Mouse (Mus musculus): ENCODE results near the gene Cd5.

Cd5 gene

DNA sequence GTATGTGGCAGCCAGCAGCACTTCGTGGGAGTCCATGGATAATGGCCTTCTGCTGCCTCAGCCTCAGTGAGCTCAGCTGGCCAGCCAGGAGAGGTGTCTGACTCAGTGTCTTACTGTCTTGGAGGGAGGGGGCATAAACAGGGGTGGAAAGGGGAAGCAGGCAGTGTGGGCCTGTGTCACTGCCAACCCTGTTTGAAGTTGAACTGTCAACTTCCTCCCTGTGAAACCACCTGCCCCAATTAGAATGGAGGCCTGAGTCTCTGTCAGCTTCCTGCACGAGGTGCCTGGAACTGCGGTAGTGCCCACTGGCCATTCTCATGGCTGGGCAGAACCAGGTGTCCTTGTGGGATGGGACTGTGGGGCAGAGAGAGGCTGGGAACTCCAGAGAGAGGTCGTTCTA is at the start of gene Cd5:
TSS of gene Cd5 (minus strand) at position 192 of the 400 bp plus-strand sequence.
- DNase-seq (ENCODE audit: low read depth, low spot score) = no peak

GRCm38 (mm10) chr19:10788242-10788641 is 49.4 kb upstream of the Cd5 start:
- DNase-seq (ENCODE audit: low read depth, low spot score) = no peak

DNA sequence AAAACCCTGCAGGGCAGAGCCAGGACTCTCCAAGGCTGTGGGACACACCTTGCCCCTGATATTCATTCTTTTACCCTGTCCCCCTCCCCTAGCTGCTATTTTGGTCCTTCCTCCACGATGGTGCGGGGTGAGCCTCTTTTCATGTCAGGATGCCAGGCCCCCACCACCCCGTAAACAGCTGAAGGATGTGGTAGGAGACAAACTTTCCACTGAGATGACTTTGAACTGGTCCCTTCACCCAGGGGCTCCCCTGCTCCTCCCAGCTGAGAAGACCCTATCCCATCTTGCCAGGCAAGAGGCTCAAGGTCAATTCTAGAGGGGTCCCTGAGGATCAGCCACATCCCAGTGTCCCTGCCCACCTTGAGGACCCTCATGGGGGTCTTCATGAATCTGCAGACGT is 48.6 kb upstream of the Cd5 start:
- DNase-seq (ENCODE audit: low read depth, low spot score) = no peak

DNA sequence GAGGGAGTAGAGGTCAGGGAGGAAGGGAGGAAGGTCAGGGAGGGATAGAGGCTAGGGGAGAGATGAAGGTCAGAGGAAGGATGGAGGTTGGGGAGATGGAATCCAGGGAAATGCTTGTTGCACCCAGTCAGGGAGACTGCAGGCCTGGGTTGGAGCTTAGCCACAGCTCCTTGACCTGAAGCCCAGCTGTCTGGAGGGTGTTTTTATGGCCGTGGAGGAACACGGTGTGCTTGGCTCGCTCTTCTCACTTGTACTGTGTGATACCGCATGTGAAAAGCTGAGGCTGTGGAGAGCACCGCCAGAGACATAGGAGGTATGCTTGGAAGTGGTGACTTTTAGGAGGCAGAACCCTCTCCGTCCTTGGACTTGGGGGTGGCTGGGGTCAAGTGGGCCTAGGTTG is 48.0 kb upstream of the Cd5 start:
- DNase-seq (ENCODE audit: low read depth, low spot score) = no peak

GRCm38 (mm10) chr19:10784796-10785459 is 46.1 kb upstream of the Cd5 start:
- DNase-seq (ENCODE audit: low read depth, low spot score) = no peak

- peak; percentile 12 for DNase-seq (ENCODE audit: low read depth, low spot score)
Measured at GRCm38 (mm10) chr19:10784061-10784460, 45.3 kb upstream of the Cd5 start.

DNA sequence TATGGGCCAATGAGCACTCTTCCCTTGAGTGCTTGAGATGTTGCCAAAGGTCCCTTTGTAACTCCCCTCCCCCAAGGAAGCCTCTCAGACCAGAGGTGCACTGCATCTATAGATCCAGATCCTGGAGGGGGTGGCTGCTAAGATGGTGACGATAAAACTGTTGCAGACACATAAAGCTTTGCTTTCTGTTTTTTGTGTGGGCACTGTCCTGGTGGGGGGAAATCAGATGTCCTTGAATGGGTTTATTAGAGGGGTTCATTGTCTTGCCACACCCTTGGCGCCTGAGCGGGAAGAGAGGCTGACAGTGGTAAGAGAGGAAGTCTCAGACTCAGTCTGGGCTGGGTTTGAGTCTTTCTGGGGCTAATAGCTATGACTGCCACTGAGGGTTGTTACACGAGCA is 44.4 kb upstream of the Cd5 start:
- no peak for DNase-seq (ENCODE audit: low read depth, low spot score)

DNA sequence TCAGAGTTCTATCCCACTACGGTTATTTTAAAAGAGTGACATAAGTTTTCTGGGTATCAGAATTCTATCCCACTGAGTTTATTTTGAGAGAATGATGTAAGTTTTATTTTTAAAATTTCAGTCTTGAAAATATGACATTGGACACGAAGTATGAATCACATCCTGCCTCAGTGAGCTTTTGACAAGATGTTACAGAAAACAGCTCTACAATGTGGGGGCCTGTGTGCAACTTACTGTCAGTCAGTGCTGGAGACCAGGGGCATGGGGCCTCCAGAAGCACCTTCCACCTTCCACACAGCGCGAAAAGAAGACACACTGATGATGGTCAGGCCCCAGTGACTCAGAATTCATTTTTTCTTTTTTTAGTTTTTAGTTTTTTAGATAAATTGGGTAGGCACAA is 42.8 kb upstream of the Cd5 start:
- DNase-seq (ENCODE audit: low read depth, low spot score) = no peak

DNA sequence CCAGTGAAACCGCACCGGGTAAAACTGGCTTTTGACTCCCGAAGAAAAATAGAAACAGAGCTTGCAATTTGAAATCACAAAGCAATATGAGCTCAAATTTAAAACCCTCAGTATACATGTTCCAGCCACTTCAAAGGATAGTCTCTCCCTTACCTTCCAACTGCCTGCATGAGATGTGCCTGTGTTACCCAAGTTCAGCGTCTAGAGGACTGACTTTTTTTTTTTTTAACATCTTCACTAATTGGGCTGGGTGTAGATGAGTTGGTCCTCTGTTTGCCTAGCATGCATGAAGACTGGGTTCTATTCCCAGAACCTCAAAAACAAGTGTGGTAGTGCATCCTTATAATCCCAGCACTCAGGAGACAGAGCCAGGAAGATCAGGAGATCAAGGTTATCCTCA is 38.1 kb upstream of the Cd5 start:
- DNase-seq (ENCODE audit: low read depth, low spot score) = no peak

DNA sequence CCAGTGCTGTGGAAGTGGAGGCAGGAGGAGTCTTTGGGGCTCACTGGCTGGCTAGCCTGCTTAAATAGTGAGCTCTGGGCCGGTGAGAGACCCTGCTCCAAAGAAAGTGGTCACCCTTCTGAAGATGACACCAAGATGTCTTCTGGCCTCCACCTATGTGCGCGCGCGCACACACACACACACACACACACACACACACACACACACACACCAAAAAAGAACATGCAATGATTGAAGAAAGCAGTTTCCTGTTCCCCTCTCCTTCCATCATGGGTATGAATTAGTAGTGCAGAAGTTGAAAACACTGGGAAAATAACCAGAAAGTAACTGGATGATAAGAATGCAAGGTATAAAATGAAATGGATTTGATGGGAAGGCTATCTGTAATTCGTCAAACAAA is 35.3 kb upstream of the Cd5 start:
- DNase-seq (ENCODE audit: low read depth, low spot score) = no peak

DNA sequence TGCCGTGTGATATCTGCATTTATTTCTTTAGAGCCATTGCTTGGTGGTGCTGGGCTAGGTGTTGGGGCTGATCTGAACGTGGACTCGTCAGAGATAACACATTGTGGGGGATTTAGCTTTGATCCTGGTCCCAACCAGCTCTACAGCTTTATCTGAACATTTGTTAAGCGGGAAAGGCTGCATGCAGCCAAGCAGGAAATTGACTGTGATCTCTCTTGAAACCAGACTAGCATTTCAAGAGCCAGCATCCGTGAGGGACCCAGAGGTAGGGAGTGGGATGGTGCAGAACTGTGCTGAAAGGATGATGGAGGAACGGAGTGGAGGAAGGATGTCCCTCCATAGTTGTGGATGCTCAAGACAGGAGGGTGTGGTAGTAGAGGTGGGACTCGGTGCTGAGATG is 34.6 kb upstream of the Cd5 start:
- DNase-seq (ENCODE audit: low read depth, low spot score) = no peak

DNA sequence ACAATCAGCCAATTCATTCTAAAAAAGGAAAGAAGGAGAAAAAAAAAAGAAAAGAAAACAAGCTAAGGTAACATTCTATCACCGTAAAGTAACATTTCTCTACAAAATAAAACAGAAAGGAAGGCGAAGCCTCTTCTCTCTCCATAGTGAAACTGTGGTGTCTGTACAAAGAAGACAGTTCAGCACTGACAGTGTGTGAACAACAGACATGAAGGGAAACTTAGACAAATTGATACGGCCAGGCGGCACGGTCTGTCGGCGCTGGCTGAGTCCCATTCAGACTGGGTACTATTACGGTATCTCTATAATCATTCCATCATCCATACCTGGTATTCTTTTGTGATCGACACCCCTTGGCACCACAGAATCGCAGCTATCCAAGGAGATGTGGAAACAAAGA is 34.1 kb upstream of the Cd5 start:
- DNase-seq (ENCODE audit: low read depth, low spot score) = no peak

- DNase-seq (ENCODE audit: low read depth, low spot score) = no peak
Measured at GRCm38 (mm10) chr19:10771995-10772394, 33.2 kb upstream of the Cd5 start.

GRCm38 (mm10) chr19:10769429-10770195 is 30.8 kb upstream of the Cd5 start:
- no peak for DNase-seq (ENCODE audit: low read depth, low spot score)

- no peak for DNase-seq (ENCODE audit: low read depth, low spot score)
Measured at GRCm38 (mm10) chr19:10768694-10769428, 30.1 kb upstream of the Cd5 start.

GRCm38 (mm10) chr19:10767631-10768030 is 28.8 kb upstream of the Cd5 start:
- DNase-seq (ENCODE audit: low read depth, low spot score) = no peak

- no peak for DNase-seq (ENCODE audit: low read depth, low spot score)
Measured at GRCm38 (mm10) chr19:10763381-10764031, 24.7 kb upstream of the Cd5 start.

DNA sequence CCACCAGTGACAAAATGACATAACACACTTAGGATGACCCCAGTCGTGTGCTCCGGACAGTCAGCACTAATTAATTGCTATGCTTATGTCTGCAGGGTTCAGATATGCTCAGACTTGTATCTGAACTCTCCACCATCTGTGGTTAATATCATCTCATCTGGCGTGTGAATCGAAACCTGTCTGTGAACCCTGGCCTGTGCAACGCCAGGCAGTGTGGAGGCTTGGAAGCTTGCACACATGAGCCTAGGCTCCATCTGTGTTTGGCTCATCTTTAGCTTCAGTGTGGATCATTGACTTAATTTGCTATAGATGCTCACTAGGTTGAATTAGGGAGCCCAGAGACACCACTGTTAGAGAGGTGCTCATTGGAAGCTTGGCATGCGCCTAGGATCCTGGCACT is 23.7 kb upstream of the Cd5 start:
- no peak for DNase-seq (ENCODE audit: low read depth, low spot score)

DNA sequence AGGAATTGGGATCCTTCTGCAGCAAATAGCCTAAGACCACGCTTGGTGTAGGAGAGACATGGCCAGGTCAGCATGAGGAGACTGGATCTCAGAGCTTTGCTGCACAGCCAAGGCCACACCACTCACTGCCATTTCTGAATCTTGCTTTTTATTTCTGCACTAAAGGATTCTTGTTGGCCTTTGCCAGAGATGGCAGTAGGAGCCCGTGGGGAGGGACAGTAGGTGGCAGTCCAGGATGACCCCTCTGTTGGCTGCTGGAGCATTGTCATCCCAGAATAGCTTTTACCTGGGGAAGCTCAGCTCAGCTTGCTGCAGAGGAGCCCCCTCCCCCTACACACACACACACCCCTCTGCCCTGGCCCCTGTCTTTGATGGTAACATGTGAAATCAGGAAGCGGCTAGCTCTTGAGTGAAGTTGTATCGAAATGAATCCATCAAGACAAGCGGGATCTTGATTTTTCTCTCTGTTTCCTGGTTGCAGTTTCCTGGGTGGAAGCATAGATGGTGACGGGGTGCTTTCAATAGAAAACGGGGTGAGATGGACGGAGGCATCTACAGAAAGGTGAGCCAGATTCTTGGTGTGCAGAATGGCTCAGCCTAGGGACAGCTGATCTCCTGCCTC is 23.1 kb upstream of the Cd5 start:
- DNase-seq (ENCODE audit: low read depth, low spot score) = no peak

DNA sequence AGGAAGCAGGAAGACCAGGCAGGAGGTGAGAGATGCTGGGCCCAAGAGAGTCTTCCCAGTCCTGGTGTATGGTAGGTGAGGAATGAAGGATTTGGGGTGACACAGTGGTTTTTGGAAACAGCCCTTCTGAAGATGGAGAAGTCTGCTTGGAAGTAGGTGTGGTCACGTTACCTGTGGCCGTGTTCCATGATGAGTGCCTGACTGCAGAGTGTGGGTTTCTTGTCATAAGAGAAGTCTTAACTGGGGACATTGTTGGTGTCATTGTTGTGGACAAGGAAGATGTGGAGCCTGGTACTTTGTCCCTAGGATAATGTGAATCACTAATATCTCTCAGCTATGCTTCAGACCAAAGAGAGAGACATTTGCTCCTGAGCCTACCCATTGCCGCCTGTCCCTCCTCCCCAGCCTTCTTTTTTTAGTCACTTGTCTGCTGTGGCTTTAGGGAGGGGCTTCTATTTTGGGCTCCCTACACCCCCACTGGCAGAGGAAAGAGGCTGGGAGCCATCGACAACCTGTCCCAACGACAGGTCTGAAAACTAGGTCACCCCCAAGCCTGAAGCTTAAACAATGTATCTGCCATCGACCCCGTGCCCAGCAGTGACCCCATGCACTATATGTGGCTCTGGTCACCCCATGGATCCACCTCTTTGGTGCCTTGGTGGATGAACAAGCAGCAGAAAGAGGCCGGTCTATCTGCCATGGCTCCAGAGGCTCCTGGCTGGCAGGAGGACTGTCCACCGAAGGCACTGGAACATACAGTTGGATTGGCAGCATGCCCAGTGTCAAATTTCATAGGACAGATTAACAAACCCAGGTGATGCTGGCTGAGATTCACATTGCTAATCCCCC is 21.4 kb upstream of the Cd5 start:
- no peak for DNase-seq (ENCODE audit: low read depth, low spot score)

DNA sequence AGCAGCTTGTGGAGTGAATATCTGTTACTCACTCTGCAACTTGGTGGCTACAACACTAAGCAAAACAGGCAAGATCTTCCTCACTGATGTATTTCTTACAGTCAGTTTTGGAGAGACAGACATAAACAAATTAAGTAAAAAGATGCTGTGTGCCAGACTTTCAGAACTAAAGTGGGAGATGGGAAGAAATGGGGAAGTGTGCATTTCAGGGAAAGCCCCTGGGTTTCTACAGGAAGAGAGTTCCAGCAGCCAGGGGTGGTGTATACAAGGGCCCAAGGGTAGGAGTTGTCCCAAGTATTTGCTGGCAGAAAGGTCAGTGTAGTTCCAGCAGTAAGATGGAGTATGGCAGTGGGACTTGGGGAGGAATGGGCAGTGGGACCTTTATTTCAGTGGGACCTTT is 20.7 kb upstream of the Cd5 start:
- no peak for DNase-seq (ENCODE audit: low read depth, low spot score)

Data from ZHBTc4 (cell line).